Mouse (Mus musculus) forebrain, embryonic 14.5 days (tissue): ENCODE data around the gene Cavin1. TPM values are rescaled to one million over a fixed set of nuclear protein-coding genes. Genes with fewer than 3 reads are reported as not detected.

Experiments used
- ATAC-seq: fragments of 200-750 bp; cut with Nextera tagmentation; 2 replicates; pipeline ENCODE4 v1.8.0; 2017; ENCODE audit warnings: mild to moderate bottlenecking, moderate library complexity
- DNase-seq: peaks from one replicate; pipeline ENCODE4 v3.0.0-alpha.2; 2015; ENCODE audit warnings: low spot score
- H3K27ac ChIP-seq: fragments of 300-500 bp; sonication (generic); 2 replicates; pipeline ENCODE4 v1.5.1; 2014; ENCODE audit warnings: low read depth, mild to moderate bottlenecking, control low read depth, low read length, moderate library complexity
- H3K27me3 ChIP-seq: fragments of 300-500 bp; sonication (generic); replicated peaks from 2 replicates; pipeline ENCODE4 v1.6.1; 2014; ENCODE audit warnings: low read length, control low read depth, mixed read lengths; ENCODE audit not compliant: control insufficient read depth, insufficient read depth
- H3K36me3 ChIP-seq: fragments of 300-500 bp; sonication (generic); 2 replicates; pipeline ENCODE4 v1.6.1; 2014; ENCODE audit warnings: low read length, control low read depth; ENCODE audit not compliant: control insufficient read depth, insufficient read depth
- H3K4me1 ChIP-seq: fragments of 300-500 bp; sonication (generic); 2 replicates; pipeline ENCODE4 v1.6.1; 2014; ENCODE audit warnings: antibody characterized with exemption, low read length, control low read depth; ENCODE audit not compliant: control insufficient read depth, insufficient read depth
- H3K4me2 ChIP-seq: fragments of 300-500 bp; sonication (generic); 2 replicates; pipeline ENCODE4 v1.6.1; 2014; ENCODE audit warnings: mild to moderate bottlenecking, control low read depth, low read length
- H3K4me3 ChIP-seq: fragments of 300-500 bp; sonication (generic); 2 replicates; pipeline ENCODE4 v1.5.1; 2014; ENCODE audit warnings: low read depth, low read length, control low read depth
- H3K9ac ChIP-seq: fragments of 300-500 bp; sonication (generic); 2 replicates; pipeline ENCODE4 v1.6.1; 2014; ENCODE audit warnings: mild to moderate bottlenecking, low read length, control low read depth, moderate library complexity
- H3K9me3 ChIP-seq: fragments of 300-500 bp; sonication (generic); replicated peaks from 2 replicates; pipeline ENCODE4 v1.6.1; 2016; ENCODE audit warnings: low read length, control low read depth, mixed read lengths; ENCODE audit not compliant: control insufficient read depth
- WGBS: fragments of 180-500 bp; shearing (Covaris S2); extraction: QIAGEN DNeasy Blood & Tissue Kit; methylation state at CpG from one replicate; pipeline ENCODE4 v1.1.7; 2014; 5-methylcytosine and 5-hydroxymethylcytosine counted together
- polyA plus RNA-seq: library from polyadenylated mRNA; unstranded; fragments of >200 nt; fragmentation: Nextera tagmentation; extraction: Ambion mirVana; gene quantifications from 2 replicates; pipeline ENCODE4 v1.2.1, GENCODE M21; 2014

Gene Cavin1
- polyA plus RNA-seq, 1 experiment from 2014 or later = 15.6 TPM

DNA sequence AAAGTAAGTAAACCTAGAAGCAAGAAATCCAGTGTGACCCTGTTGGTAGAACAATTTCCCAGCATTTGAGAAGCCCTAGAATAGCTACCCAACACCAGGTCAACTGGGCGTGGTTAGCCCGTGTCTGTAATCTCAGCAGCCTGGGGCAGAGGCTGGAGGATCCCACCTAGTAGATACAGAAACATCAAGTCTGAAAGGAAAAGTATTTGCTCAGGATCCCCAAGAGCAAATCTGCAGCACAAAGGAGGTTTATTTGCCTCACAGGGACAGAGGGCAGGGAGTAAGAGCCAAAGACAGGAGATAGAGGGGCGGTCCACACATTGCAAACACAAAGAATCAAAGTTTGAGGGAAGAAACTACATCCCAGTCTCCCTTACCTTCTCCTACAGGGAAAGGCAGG, 28.6 kb upstream of the Cavin1 start:
- Histone ChIP-seq H3K9ac (no peak overlapping the region), H3K4me2 (no peak overlapping the region), H3K4me1 (no peaks in the 10 kb centered on the region), H3K27me3 (0 out of 2 replicates have a peak, but pooled peaks cover 3% of the 10 kb centered on the region), H3K9me3 (no peaks in the 10 kb centered on the region), H3K27ac (no peak overlapping the region), H3K36me3 (no peaks in the 10 kb centered on the region), H3K4me3 (no peak overlapping the region)
- DNase-seq (no peak), ATAC-seq (no peak)
- 76% methylated on average over 3 of the region's 3 CpGs for WGBS

DNA sequence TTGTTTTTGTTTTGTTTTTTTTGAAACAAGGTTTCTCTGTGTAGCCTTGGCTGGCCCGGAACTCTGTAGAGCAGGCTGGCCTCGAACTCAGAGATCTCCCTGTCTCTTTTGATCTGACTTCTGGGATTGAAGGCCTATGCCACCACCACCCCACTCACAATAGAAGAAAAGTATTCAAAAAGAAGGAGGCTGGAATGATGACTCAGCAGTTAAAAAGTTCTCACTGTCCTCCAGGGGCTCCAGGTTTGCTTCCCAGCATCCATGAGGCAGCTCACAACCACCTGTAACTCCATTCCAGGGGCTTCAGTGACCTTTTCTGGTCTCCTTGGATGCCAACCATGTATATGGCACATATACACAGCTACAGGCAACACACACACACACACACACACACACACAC, 28.1 kb upstream of the Cavin1 start:
- WGBS = 88% methylated on average over 2 of the region's 2 CpGs

DNA sequence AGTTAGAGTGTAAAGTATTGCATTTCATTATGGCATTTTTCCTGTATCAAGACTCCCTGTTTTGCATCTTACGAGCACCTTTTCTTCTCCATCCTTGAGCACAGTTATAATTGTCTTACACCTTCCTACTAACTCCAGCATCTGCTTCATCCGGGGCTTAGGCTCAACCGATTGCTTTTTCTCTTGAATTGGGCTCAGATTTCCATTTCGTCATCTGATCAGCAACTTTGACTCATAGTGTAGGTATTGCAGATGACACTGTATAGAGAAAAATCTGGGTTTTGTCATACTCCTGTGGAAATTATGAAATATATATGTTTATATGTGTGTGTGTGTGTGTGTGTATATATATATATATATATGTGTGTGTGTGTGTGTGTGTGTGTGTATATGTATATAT, 25.8 kb upstream of the Cavin1 start:
- 87% methylated on average over 4 of the region's 4 CpGs for WGBS
- H3K9ac ChIP-seq = no peak overlapping the region
- H3K27ac ChIP-seq = no peak overlapping the region
- H3K4me2 ChIP-seq = no peak overlapping the region
- no peak for ATAC-seq
- DNase-seq = no peak
- no peak overlapping the region for H3K4me3 ChIP-seq
- no peaks in the 10 kb centered on the region for H3K4me1 ChIP-seq
- H3K36me3 ChIP-seq = no peaks in the 10 kb centered on the region
- 0 out of 2 replicates have a peak, but pooled peaks cover 3% of the 10 kb centered on the region for H3K27me3 ChIP-seq
- H3K9me3 ChIP-seq = no peaks in the 10 kb centered on the region

More for the DNA sequence above, 28.1 kb upstream of the Cavin1 start:
- Histone ChIP-seq H3K9ac (no peak overlapping the region), H3K27me3 (0 out of 2 replicates have a peak, but pooled peaks cover 3% of the 10 kb centered on the region), H3K36me3 (no peaks in the 10 kb centered on the region), H3K4me3 (no peak overlapping the region), H3K9me3 (no peaks in the 10 kb centered on the region), H3K27ac (no peak overlapping the region), H3K4me2 (no peak overlapping the region), H3K4me1 (no peaks in the 10 kb centered on the region)
- ATAC-seq (no peak), DNase-seq (no peak)

DNA sequence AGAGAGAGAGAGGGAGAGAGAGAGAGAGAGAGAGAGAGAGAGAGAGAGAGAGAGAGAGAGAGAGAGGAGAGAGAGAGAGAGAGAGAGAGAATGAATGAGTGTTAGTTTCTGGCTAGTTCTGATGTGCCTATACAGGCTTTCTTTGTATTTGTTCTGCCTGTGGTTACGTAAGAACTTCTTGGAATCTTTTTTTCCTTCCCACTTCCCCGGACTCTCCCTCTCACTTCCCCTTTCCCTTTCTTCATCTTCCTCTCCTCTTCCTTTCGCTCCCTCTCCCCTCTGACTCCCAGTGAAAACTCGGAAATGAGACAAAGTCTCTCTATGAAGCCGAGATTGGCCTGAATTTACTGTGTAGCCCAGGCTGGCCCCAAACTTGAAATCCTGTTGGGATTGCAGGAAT, 24.0 kb upstream of the Cavin1 start:
- WGBS = 78% methylated on average over 5 of the region's 5 CpGs

DNA sequence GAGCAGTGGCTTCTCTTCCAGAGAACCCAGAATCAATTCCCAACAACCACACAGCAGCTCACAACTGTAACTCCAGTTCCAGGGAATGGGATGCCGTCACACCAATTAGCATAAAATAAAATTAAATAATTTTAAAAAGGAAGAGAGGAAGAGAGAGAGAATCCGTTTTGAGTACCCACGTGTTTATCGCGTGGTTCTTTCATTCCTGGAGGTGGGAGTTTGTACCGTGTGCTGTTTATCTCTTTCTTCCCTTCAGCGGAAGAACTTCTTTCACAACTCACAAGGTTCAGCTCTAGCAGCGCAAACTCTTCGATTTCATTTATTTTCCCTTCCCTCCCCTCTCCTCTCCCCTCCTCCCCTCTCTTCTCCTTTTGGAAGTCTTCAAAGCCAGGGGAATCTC, 23.5 kb upstream of the Cavin1 start:
- H3K27ac ChIP-seq = no peak overlapping the region
- ATAC-seq = no peak

More for the DNA sequence above, 24.0 kb upstream of the Cavin1 start:
- Histone ChIP-seq H3K27ac (no peak overlapping the region), H3K27me3 (no peaks in the 10 kb centered on the region), H3K9ac (no peak overlapping the region), H3K36me3 (no peaks in the 10 kb centered on the region), H3K9me3 (no peaks in the 10 kb centered on the region), H3K4me1 (no peaks in the 10 kb centered on the region), H3K4me3 (no peak overlapping the region), H3K4me2 (no peak overlapping the region)
- ATAC-seq (no peak), DNase-seq (no peak)

DNA sequence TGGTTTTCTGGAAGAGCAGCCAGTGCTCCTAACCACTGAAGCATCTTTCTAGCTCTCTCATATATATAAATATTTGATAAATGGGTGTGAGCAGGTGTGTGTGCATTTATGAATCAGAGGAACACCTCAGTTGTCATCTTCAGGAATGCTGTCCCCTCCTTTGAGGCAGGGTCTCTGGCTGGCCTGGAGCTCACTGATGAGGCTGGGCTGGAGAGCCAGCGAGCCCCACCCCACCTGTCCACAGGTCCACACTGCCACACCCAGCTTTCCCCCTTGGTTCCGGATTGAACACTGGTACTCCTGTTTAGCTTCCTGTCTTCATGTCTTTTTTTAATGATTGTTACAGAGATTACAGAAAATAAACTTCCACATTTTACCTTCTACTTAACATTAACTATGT, 22.8 kb upstream of the Cavin1 start:
- Histone ChIP-seq H3K4me3 (no peak overlapping the region), H3K27ac (no peak overlapping the region), H3K27me3 (no peaks in the 10 kb centered on the region), H3K36me3 (no peaks in the 10 kb centered on the region), H3K9me3 (no peaks in the 10 kb centered on the region), H3K9ac (no peak overlapping the region), H3K4me2 (no peak overlapping the region), H3K4me1 (no peaks in the 10 kb centered on the region)
- no peak for ATAC-seq
- WGBS = 77% methylated on average over 2 of the region's 2 CpGs
- DNase-seq = no peak

More for the DNA sequence above, 23.5 kb upstream of the Cavin1 start:
- DNase-seq = no peak
- 70% methylated on average over 9 of the region's 9 CpGs for WGBS
- Histone ChIP-seq H3K9me3 (no peaks in the 10 kb centered on the region), H3K27me3 (no peaks in the 10 kb centered on the region), H3K9ac (no peak overlapping the region), H3K36me3 (no peaks in the 10 kb centered on the region), H3K4me2 (no peak overlapping the region), H3K4me1 (no peaks in the 10 kb centered on the region), H3K4me3 (no peak overlapping the region)

DNA sequence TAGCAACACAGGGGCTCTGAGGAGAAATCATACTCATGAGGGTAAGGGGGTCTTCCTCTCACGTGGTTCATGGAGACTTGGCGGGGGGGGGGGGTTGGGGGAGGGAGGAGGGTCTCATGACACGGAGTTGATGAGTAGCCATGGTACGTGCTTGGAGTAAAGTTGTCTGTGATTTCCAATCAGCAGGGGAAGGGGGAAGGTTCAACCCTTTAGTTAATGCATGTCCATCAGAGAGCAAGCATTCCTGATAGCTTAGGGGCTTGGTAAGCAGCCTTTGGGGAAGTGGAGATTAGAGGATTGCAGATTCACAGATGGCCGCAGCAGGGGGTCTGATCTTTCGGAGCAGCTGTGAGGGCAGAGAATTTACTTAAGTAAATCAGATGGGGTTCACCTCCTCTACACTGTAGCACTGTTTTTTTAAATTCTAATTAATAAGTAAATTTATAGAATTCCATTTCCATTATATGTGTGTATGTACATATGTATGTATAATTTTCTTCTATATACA, 20.4 kb upstream of the Cavin1 start:
- H3K4me1 ChIP-seq = no peaks in the 10 kb centered on the region
- no peak overlapping the region for H3K4me2 ChIP-seq
- H3K9me3 ChIP-seq = no peaks in the 10 kb centered on the region
- H3K27ac ChIP-seq = no peak overlapping the region
- DNase-seq (no peak), ATAC-seq (no peak)
- no peak overlapping the region for H3K4me3 ChIP-seq
- 20% methylated on average over 6 of the region's 6 CpGs for WGBS
- H3K9ac ChIP-seq = no peak overlapping the region
- no peaks in the 10 kb centered on the region for H3K36me3 ChIP-seq
- no peaks in the 10 kb centered on the region for H3K27me3 ChIP-seq

DNA sequence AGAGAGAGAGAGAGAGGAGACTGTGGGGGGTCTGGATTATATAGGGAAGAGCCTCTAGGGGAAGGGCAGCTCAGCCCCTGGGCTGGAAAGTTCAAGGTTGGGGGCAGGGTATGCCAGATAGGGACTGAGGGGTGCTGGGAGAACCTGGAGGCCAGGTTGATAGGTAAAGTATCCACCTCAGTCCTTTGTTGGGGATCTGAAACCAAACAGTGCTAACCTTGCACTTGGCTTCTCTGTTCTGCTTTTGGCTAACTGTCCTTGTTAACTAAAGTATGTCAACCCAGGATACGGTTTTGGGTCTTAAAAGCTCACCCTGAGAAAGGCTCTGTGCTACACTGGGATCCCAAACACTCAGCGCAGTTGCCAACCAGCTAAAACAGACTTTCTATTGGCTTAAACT, 19.0 kb upstream of the Cavin1 start:
- H3K4me1 ChIP-seq = no peaks in the 10 kb centered on the region
- WGBS = 57% methylated on average over 2 of the region's 2 CpGs
- DNase-seq (no peak), ATAC-seq (no peak)
- no peak overlapping the region for H3K27ac ChIP-seq
- no peak overlapping the region for H3K9ac ChIP-seq
- no peaks in the 10 kb centered on the region for H3K9me3 ChIP-seq
- H3K4me2 ChIP-seq = no peak overlapping the region
- no peak overlapping the region for H3K4me3 ChIP-seq
- no peaks in the 10 kb centered on the region for H3K36me3 ChIP-seq
- H3K27me3 ChIP-seq = no peaks in the 10 kb centered on the region

DNA sequence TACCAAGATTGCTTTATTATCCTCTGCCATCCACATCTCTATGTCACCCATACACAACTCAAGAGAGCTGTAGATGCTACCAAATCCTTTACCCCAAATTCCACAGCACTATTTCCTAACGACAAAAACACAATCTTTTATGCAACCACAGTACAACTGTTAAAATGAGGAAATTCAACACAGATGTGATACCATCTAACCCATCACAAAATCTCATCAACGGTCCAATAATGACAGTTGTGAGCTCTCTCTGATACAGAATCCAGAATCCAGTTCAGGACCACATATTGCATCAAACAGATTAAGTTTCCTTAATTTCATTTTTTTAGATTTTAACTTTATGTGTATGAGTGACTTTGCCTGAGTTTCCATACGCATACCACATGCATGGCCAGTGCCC, 18.0 kb upstream of the Cavin1 start:
- 87% methylated on average over 3 of the region's 3 CpGs for WGBS
- no peak overlapping the region for H3K27ac ChIP-seq
- no peak for ATAC-seq

More for the DNA sequence above, 18.0 kb upstream of the Cavin1 start:
- Histone ChIP-seq H3K9me3 (no peaks in the 10 kb centered on the region), H3K4me2 (no peak overlapping the region), H3K4me3 (no peak overlapping the region), H3K4me1 (no peaks in the 10 kb centered on the region), H3K27me3 (no peaks in the 10 kb centered on the region), H3K9ac (no peak overlapping the region), H3K36me3 (no peaks in the 10 kb centered on the region)
- DNase-seq = no peak
